22 mouse cellular contexts compared by ENCODE assay signal in genomic region chr2:166720416-166720815, GRCm38 (mm10).
"Had no signal": no experiment of that assay in that cellular context is flagged by ENCODE, and none has a peak within 500 bp of the region (broad histone marks: within the 10 kb centered on the region; RNA-seq: fewer than 3 reads in every experiment).

No protein-coding gene starts in this region.

- H3K9me3 ChIP-seq: liver, embryonic 13.5 days; liver, embryonic 15.5 days; lung, embryonic 15.5 days; neural tube, embryonic 13.5 days; neural tube, embryonic 15.5 days had no signal

- H3K9ac ChIP-seq: liver, embryonic 13.5 days; liver, embryonic 15.5 days; liver, postnatal 0 days; lung, embryonic 15.5 days; neural tube, embryonic 13.5 days; neural tube, embryonic 15.5 days had no signal

- H3K36me3 ChIP-seq: liver, embryonic 13.5 days; liver, embryonic 15.5 days; lung, embryonic 15.5 days; neural tube, embryonic 13.5 days; neural tube, embryonic 15.5 days had no signal

- H3K27me3 ChIP-seq: liver, embryonic 13.5 days; lung, embryonic 15.5 days; neural tube, embryonic 13.5 days; neural tube, embryonic 15.5 days had no signal

- H3K4me2 ChIP-seq: liver, embryonic 11.5 days; liver, embryonic 13.5 days; liver, embryonic 15.5 days; lung, embryonic 15.5 days; midbrain, embryonic 11.5 days; neural tube, embryonic 13.5 days; neural tube, embryonic 15.5 days had no signal

- DNase-seq: liver, embryonic 13.5 days; liver, postnatal 0 days; lung, adult 2 months; lung, postnatal 14 days; lung, postnatal 36 days; midbrain, embryonic 14.5 days; retina, postnatal 1 day; right cerebral cortex, adult 18-20 months; right cerebral cortex, postnatal 25 days; right cerebral cortex, postnatal 4 days; spleen, adult 18-20 months had no signal

- H3K27ac ChIP-seq: liver, embryonic 13.5 days; liver, embryonic 15.5 days; lung, embryonic 15.5 days; macrophage; neural tube, embryonic 13.5 days; neural tube, embryonic 15.5 days had no signal

- ATAC-seq: liver, postnatal 0 days; lung, postnatal 0 days; midbrain, embryonic 16.5 days had no signal

- H3K4me3 ChIP-seq: liver, embryonic 13.5 days; liver, embryonic 15.5 days; lung, embryonic 15.5 days; megakaryocyte, embryonic 14.5 days; myocyte; neural tube, embryonic 13.5 days; neural tube, embryonic 15.5 days had no signal

- H3K4me1 ChIP-seq: lung, embryonic 15.5 days; neural tube, embryonic 13.5 days; neural tube, embryonic 15.5 days had no signal
